Mouse (Mus musculus): ENCODE measurements at regions not wholly inside any gene's neighbourhood (a gene's known extent, or its start where the extent isn't known, plus 50 kb on each side); places are given as distances from the start of the nearest gene placed in this dataset.

- no peak for DNase-seq (ENCODE audit: low spot score in 2 of 2)
These were observed 257.2 kb downstream of the Cog6 start for GRCm38 (mm10) chr3:52759846-52760245.

GRCm38 (mm10) chr3:52758561-52758960, 258.5 kb downstream of the Cog6 start:
- DNase-seq (ENCODE audit: low spot score in 2 of 2), result peak in 1 of 2 experiments; percentile 54

GRCm38 (mm10) chr3:52756816-52757215, 260.2 kb downstream of the Cog6 start:
- DNase-seq (ENCODE audit: low spot score in 2 of 2), result no peak

GRCm38 (mm10) chr3:52756006-52756405, 261.0 kb downstream of the Cog6 start:
- no peak for DNase-seq (ENCODE audit: low spot score in 2 of 2)

GRCm38 (mm10) chr3:52754978-52755377, 262.1 kb downstream of the Cog6 start:
- DNase-seq (ENCODE audit: low spot score in 2 of 2), result no peak

- no peak for DNase-seq (ENCODE audit: low spot score in 2 of 2)
These were observed 262.6 kb downstream of the Cog6 start for GRCm38 (mm10) chr3:52754401-52754800.

GRCm38 (mm10) chr3:52746917-52747316, 270.1 kb downstream of the Cog6 start:
- DNase-seq (ENCODE audit: low spot score in 2 of 2), result no peak

- no peak for DNase-seq (ENCODE audit: low spot score in 2 of 2)
These were observed 272.7 kb downstream of the Cog6 start for GRCm38 (mm10) chr3:52744334-52744733.

- no peak for DNase-seq (ENCODE audit: low spot score in 2 of 2)
These were observed 276.5 kb downstream of the Cog6 start for GRCm38 (mm10) chr3:52740466-52741026.

GRCm38 (mm10) chr3:52739526-52739925, 277.5 kb downstream of the Cog6 start:
- no peak for DNase-seq (ENCODE audit: low spot score in 2 of 2)

- no peak for DNase-seq (ENCODE audit: low spot score in 2 of 2)
These were observed 278.7 kb downstream of the Cog6 start for GRCm38 (mm10) chr3:52738386-52738785.

GRCm38 (mm10) chr3:52735939-52736338, 281.1 kb downstream of the Cog6 start:
- no peak for DNase-seq (ENCODE audit: low spot score in 2 of 2)

GRCm38 (mm10) chr3:52731941-52732340, 285.1 kb downstream of the Cog6 start:
- no peak for DNase-seq (ENCODE audit: low spot score in 2 of 2)

- DNase-seq (ENCODE audit: low spot score in 2 of 2), result no peak
These were observed 285.5 kb downstream of the Cog6 start for GRCm38 (mm10) chr3:52731491-52731890.

GRCm38 (mm10) chr3:52729731-52730130, 287.3 kb downstream of the Cog6 start:
- DNase-seq (ENCODE audit: low spot score in 2 of 2), result no peak

- DNase-seq (ENCODE audit: low spot score in 2 of 2), result no peak
These were observed 288.2 kb downstream of the Cog6 start for GRCm38 (mm10) chr3:52728860-52729259.

- no peak for DNase-seq (ENCODE audit: low spot score in 2 of 2)
These were observed 288.6 kb downstream of the Cog6 start for GRCm38 (mm10) chr3:52728426-52728825.

GRCm38 (mm10) chr3:52724354-52724753, 292.7 kb downstream of the Cog6 start:
- DNase-seq (ENCODE audit: low spot score in 2 of 2), result no peak

GRCm38 (mm10) chr3:52722946-52723345, 294.1 kb downstream of the Cog6 start:
- no peak for DNase-seq (ENCODE audit: low spot score in 2 of 2)

- DNase-seq (ENCODE audit: low spot score in 2 of 2), result no peak
These were observed 297.9 kb downstream of the Cog6 start for GRCm38 (mm10) chr3:52719181-52719580.

GRCm38 (mm10) chr3:52717324-52717723, 299.7 kb downstream of the Cog6 start:
- DNase-seq (ENCODE audit: low spot score in 2 of 2), result no peak

GRCm38 (mm10) chr3:52712151-52712550, 304.9 kb downstream of the Cog6 start:
- peak in 1 of 2 experiments; percentile 36 for DNase-seq (ENCODE audit: low spot score in 2 of 2)

GRCm38 (mm10) chr3:52711133-52711532, 305.9 kb downstream of the Cog6 start:
- no peak for DNase-seq (ENCODE audit: low spot score in 2 of 2)

GRCm38 (mm10) chr3:52708746-52709145, 308.3 kb downstream of the Cog6 start:
- DNase-seq (ENCODE audit: low spot score in 2 of 2), result no peak

All from layer of hippocampus, adult 18-20 months (tissue).